Mouse (Mus musculus) activated CD4-positive, CD25-positive, alpha-beta regulatory T cell (primary cell): Measurements from ENCODE around the gene Zfp605. TPM values are rescaled to one million over a fixed set of nuclear protein-coding genes. Genes with fewer than 3 reads are reported as not detected.

Source experiments
- polyA plus RNA-seq, 2 experiments: library from polyadenylated mRNA; unstranded; fragments of 100-300 nt; shearing (Covaris generic); gene quantifications; one replicate each; pipeline ENCODE4 v1.2.1; 2017

Zfp605 gene
- polyA plus RNA-seq: 1 to 10 TPM; 3.8 TPM

GRCm38 (mm10) chr5:110109991-110110441 is at the start of gene Zfp605:
Zfp605 (plus strand) TSS chr5:110110092.

GRCm38 (mm10) chr5:110072413-110072812 is 37.5 kb upstream of the Zfp605 start, which contains the start of gene Gm17655:
Gm17655 (minus strand) TSS chr5:110072513.

GRCm38 (mm10) chr5:110094030-110094846 is 15.7 kb upstream of the Zfp605 start, which contains the start of gene Gm35315:
Gm35315 (minus strand) TSS chr5:110094420.

GRCm38 (mm10) chr5:110099656-110100580 is 10.0 kb upstream of the Zfp605 start, which contains the start of gene Plcxd1:
Plcxd1 (plus strand) TSS chr5:110099969.

GRCm38 (mm10) chr5:110107581-110108304 is 2.1 kb upstream of the Zfp605 start, which contains the start of gene Gtpbp6:
Gtpbp6 (minus strand) TSS chr5:110108197.

GRCm38 (mm10) chr5:110135293-110136086 is 25.6 kb downstream of the Zfp605 start, which contains the start of gene Chfr:
Chfr (plus strand) TSS chr5:110135842.

GRCm38 (mm10) chr5:110176362-110177020 is 66.6 kb downstream of the Zfp605 start, which contains the start of gene Golga3:
Golga3 (plus strand) TSS chr5:110176701.

Other genes with a start within 250 kb of the Zfp605 start
- 10 to 100 TPM; 15.2 to 19.7 TPM for gene Gm15446, start 186.7 kb upstream of the Zfp605 start, polyA plus RNA-seq
- gene Zfp932, start 113.6 kb upstream of the Zfp605 start, polyA plus RNA-seq: 10 to 100 TPM; 23.6 to 25.6 TPM
- gene Gm17655, start 37.6 kb upstream of the Zfp605 start, polyA plus RNA-seq: 10 to 100 TPM in 1 of 2 experiments, 1 to 10 TPM in 1; 9.2 to 11.5 TPM
- gene Gm35315, start 15.7 kb upstream of the Zfp605 start, polyA plus RNA-seq: 1 to 10 TPM; 2.2 TPM
- gene Plcxd1, start 10.1 kb upstream of the Zfp605 start, polyA plus RNA-seq: 1 to 10 TPM; 3.0 to 3.3 TPM
- 10 to 100 TPM; 54.7 to 58.9 TPM for gene Gtpbp6, start 1.9 kb upstream of the Zfp605 start, polyA plus RNA-seq
- 10 to 100 TPM; 82.8 to 85.1 TPM for gene Chfr, start 25.8 kb downstream of the Zfp605 start, polyA plus RNA-seq
- 10 to 100 TPM; 22.5 to 25.0 TPM for gene Golga3, start 66.6 kb downstream of the Zfp605 start, polyA plus RNA-seq
- gene Ankle2, start 120.9 kb downstream of the Zfp605 start, polyA plus RNA-seq: 10 to 100 TPM; 42.5 to 44.7 TPM
- 10 to 100 TPM; 52.1 to 68.5 TPM for gene Pgam5, start 159.8 kb downstream of the Zfp605 start, polyA plus RNA-seq
- gene Pxmp2, start 176.1 kb downstream of the Zfp605 start, polyA plus RNA-seq: 1 to 10 TPM; 2.1 to 6.4 TPM
- 1 to 10 TPM; 5.5 to 8.0 TPM for gene Pole, start 176.2 kb downstream of the Zfp605 start, polyA plus RNA-seq
- not detected for gene P2rx2, start 233.1 kb downstream of the Zfp605 start, polyA plus RNA-seq
- not detected for gene Lrcol1, start 234.6 kb downstream of the Zfp605 start, polyA plus RNA-seq